Mouse (Mus musculus) CD4-positive, CD25-positive, alpha-beta regulatory T cell, adult 2 months (primary cell): ENCODE results near the gene Birc6.

Source experiments
- DNase-seq: peaks from one replicate; pipeline ENCODE4 v3.0.0-alpha.2; 2012; ENCODE audit warnings: low read depth, low spot score

Gene Birc6

GRCm38 (mm10) chr17:74527729-74528607, at the start of gene Birc6:
Birc6 (plus strand) TSS chr17:74528295.
- DNase-seq, result peak; percentile 100

GRCm38 (mm10) chr17:74480361-74481069, 47.6 kb upstream of the Birc6 start:
- no peak for DNase-seq

- peak; percentile 96 for DNase-seq
Measured at GRCm38 (mm10) chr17:74489024-74489900, 38.8 kb upstream of the Birc6 start, which contains the start of gene Yipf4. Yipf4 (plus strand) TSS chr17:74489493.

GRCm38 (mm10) chr17:74489901-74490220, 38.2 kb upstream of the Birc6 start:
- DNase-seq, result no peak

- DNase-seq, result no peak
Measured at GRCm38 (mm10) chr17:74491565-74491964, 36.5 kb upstream of the Birc6 start.

GRCm38 (mm10) chr17:74500204-74500603, 27.9 kb upstream of the Birc6 start:
- DNase-seq, result no peak

- peak; percentile 21 for DNase-seq
Measured at GRCm38 (mm10) chr17:74501085-74501484, 27.0 kb upstream of the Birc6 start.

- no peak for DNase-seq
Measured at GRCm38 (mm10) chr17:74507934-74508333, 20.2 kb upstream of the Birc6 start.

- no peak for DNase-seq
Measured at GRCm38 (mm10) chr17:74508600-74508999, 19.5 kb upstream of the Birc6 start.

GRCm38 (mm10) chr17:74512308-74512707, 15.8 kb upstream of the Birc6 start:
- DNase-seq, result no peak

GRCm38 (mm10) chr17:74522797-74523723, 5.0 kb upstream of the Birc6 start:
- peak; percentile 29 for DNase-seq

- no peak for DNase-seq
Measured at GRCm38 (mm10) chr17:74526117-74526516, 2.0 kb upstream of the Birc6 start.

GRCm38 (mm10) chr17:74526806-74527653, 1.1 kb upstream of the Birc6 start:
- no peak for DNase-seq

GRCm38 (mm10) chr17:74528648-74529532, 795 bp downstream of the Birc6 start:
- DNase-seq, result no peak

- no peak for DNase-seq
Measured at GRCm38 (mm10) chr17:74529533-74529824, 1.4 kb downstream of the Birc6 start.

- DNase-seq, result no peak
Measured at GRCm38 (mm10) chr17:74534971-74535370, 6.9 kb downstream of the Birc6 start.

- DNase-seq, result no peak
Measured at GRCm38 (mm10) chr17:74537526-74537925, 9.4 kb downstream of the Birc6 start.

- no peak for DNase-seq
Measured at GRCm38 (mm10) chr17:74543615-74544014, 15.5 kb downstream of the Birc6 start.

GRCm38 (mm10) chr17:74554118-74554517, 26.0 kb downstream of the Birc6 start:
- no peak for DNase-seq
